Mouse (Mus musculus): Measurements from ENCODE around the gene Cdc34. TPM values are rescaled to one million over a fixed set of nuclear protein-coding genes. Genes with fewer than 3 reads are reported as not detected.

Cdc34 gene
- polyA plus RNA-seq, 1 experiment from 2014 or later = 196 TPM

GRCm38 (mm10) chr10:79712499-79713126 lies 30.6 kb downstream of the Cdc34 start:
- Histone ChIP-seq H3K27me3 (replicated peaks) (peaks cover 40% of the 10 kb centered on the region), H3K4me2 (peak overlapping the region; percentile 52), H3K9me3 (replicated peaks) (no peaks in the 10 kb centered on the region), H3K9ac (peak overlapping the region; percentile 57), H3K27ac (peak overlapping the region; percentile 92), H3K4me1 (peaks cover 80% of the 10 kb centered on the region), H3K4me3 (no peak overlapping the region), H3K36me3 (peaks cover 47% of the 10 kb centered on the region)
- whole genome bisulfite sequencing (ENCODE audit: insufficient replicate concordance) = 12% methylated on average over 4 of the region's 6 CpGs
- peak; percentile 94 for ATAC-seq

GRCm38 (mm10) chr10:79713163-79713562 lies 31.2 kb downstream of the Cdc34 start:
- H3K9ac ChIP-seq = peak overlapping the region; percentile 57
- H3K36me3 ChIP-seq = peaks cover 41% of the 10 kb centered on the region
- 25% methylated on average over 1 of the region's 1 CpGs for WGBS (ENCODE audit: insufficient replicate concordance)
- peaks cover 77% of the 10 kb centered on the region for H3K4me1 ChIP-seq
- peaks cover 46% of the 10 kb centered on the region for H3K27me3 ChIP-seq (replicated peaks)
- ATAC-seq = no peak
- no peaks in the 10 kb centered on the region for H3K9me3 ChIP-seq (replicated peaks)
- no peak overlapping the region for H3K4me3 ChIP-seq
- H3K4me2 ChIP-seq = peak overlapping the region; percentile 52
- peak overlapping the region; percentile 92 for H3K27ac ChIP-seq

DNA sequence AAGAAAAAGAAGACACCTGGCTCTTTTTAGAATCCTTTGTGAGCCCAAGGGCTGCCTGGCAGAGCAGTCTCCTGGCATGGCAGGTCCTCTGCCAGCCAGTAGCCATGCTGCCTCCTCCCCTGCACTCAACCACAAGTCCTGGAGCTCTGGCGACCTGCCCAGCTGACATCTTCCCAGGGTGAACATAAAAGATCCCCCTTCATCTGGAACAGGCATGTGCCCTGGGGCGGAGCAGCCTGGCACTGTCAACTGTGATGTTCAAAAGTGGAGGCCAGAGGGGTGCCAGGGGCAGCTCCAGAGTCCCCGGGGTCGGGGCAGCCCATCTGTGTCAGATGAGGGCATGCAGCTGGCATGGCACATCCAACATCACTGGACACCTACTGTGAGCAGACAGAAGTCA lies 33.0 kb downstream of the Cdc34 start:
- no peak overlapping the region for H3K9ac ChIP-seq
- H3K4me1 ChIP-seq = peaks cover 58% of the 10 kb centered on the region
- no peak overlapping the region for H3K4me2 ChIP-seq
- 52% methylated on average over 4 of the region's 4 CpGs for WGBS (ENCODE audit: insufficient replicate concordance)
- peaks cover 23% of the 10 kb centered on the region for H3K36me3 ChIP-seq
- H3K27ac ChIP-seq = no peak overlapping the region
- H3K9me3 ChIP-seq (replicated peaks) = no peaks in the 10 kb centered on the region
- no peak for ATAC-seq
- H3K4me3 ChIP-seq = no peak overlapping the region
- H3K27me3 ChIP-seq (replicated peaks) = peaks cover 64% of the 10 kb centered on the region

DNA sequence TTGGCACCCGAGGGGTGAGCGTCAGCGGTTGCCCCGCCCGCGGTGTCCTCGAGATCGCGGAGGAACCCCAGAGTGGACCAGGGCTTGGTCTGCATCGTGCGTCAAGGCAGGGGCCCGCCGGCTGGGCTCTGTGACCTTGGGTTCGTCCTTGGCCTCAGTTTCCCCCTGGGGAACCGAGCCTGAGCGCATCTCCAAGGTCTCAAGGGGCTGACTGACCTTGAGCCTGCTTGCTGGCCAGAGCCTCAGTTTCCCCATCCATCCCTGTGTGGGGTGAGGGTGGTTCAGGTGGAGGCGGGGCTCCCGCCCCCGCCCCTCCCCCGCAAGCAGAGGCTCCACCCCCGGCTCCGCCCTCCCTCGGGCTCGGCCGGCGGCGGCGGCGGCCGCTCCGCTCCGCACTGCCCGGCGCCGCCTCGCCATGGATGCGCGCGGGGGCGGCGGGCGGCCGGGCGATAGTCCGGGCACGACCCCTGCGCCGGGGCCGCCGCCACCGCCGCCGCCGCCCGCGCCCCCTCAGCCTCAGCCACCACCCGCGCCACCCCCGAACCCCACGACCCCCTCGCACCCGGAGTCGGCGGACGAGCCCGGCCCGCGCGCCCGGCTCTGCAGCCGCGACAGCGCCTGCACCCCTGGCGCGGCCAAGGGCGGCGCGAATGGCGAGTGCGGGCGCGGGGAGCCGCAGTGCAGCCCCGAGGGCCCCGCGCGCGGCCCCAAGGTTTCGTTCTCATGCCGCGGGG lies 34.4 kb downstream of the Cdc34 start, which contains the start of gene Hcn2:
Gene Hcn2 (plus strand): TSS at position 381 of the 734 bp plus-strand sequence.
- ATAC-seq = no peak
- peaks cover 78% of the 10 kb centered on the region for H3K27me3 ChIP-seq (replicated peaks)
- H3K9me3 ChIP-seq (replicated peaks) = no peaks in the 10 kb centered on the region
- peak within 1 kb of the TSS; percentile 66 for H3K4me3 ChIP-seq
- H3K4me1 ChIP-seq = peaks cover 44% of the 10 kb centered on the region
- peak within 1 kb of the TSS; percentile 86 for H3K4me2 ChIP-seq
- peak within 1 kb of the TSS; percentile 41; the same call in 1 of the 2 replicates for H3K9ac ChIP-seq
- H3K36me3 ChIP-seq = peaks cover 9% of the 10 kb centered on the region
- H3K27ac ChIP-seq = no peak within 1 kb of the TSS
- WGBS (ENCODE audit: insufficient replicate concordance) = 2% methylated on average over 58 of the region's 91 CpGs

DNA sequence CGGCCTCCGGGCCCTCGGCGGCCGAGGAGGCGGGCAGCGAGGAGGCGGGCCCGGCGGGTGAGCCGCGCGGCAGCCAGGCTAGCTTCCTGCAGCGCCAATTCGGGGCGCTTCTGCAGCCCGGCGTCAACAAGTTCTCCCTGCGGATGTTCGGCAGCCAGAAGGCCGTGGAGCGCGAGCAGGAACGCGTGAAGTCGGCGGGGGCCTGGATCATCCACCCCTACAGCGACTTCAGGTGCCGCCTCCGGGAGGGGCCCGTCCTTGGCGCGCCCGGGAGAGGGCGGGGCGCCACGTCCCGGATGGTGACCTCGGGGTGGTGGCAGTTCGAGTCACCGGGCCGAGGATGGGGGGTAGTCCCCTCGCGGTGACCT lies 35.0 kb downstream of the Cdc34 start:
- Histone ChIP-seq H3K27ac (no peak overlapping the region), H3K4me1 (peaks cover 39% of the 10 kb centered on the region), H3K9ac (peak overlapping the region; percentile 41; the same call in 1 of the 2 replicates), H3K9me3 (replicated peaks) (no peaks in the 10 kb centered on the region), H3K27me3 (replicated peaks) (peaks cover 84% of the 10 kb centered on the region), H3K4me2 (peak overlapping the region; percentile 86), H3K36me3 (peaks cover 3% of the 10 kb centered on the region), H3K4me3 (peak overlapping the region; percentile 66)
- WGBS (ENCODE audit: insufficient replicate concordance) = 4% methylated on average over 44 of the region's 44 CpGs
- ATAC-seq = no peak

GRCm38 (mm10) chr10:79717640-79718357 lies 35.8 kb downstream of the Cdc34 start:
- H3K9me3 ChIP-seq (replicated peaks) = no peaks in the 10 kb centered on the region
- H3K4me1 ChIP-seq = peaks cover 30% of the 10 kb centered on the region
- no peak overlapping the region for H3K27ac ChIP-seq
- H3K4me3 ChIP-seq = peak overlapping the region; percentile 66; the same call in 1 of the 2 replicates
- H3K9ac ChIP-seq = no peak overlapping the region
- H3K4me2 ChIP-seq = peak overlapping the region; percentile 86
- H3K27me3 ChIP-seq (replicated peaks) = peaks cover 92% of the 10 kb centered on the region
- WGBS (ENCODE audit: insufficient replicate concordance) = 5% methylated on average over 43 of the region's 43 CpGs
- ATAC-seq = no peak
- no peaks in the 10 kb centered on the region for H3K36me3 ChIP-seq

DNA sequence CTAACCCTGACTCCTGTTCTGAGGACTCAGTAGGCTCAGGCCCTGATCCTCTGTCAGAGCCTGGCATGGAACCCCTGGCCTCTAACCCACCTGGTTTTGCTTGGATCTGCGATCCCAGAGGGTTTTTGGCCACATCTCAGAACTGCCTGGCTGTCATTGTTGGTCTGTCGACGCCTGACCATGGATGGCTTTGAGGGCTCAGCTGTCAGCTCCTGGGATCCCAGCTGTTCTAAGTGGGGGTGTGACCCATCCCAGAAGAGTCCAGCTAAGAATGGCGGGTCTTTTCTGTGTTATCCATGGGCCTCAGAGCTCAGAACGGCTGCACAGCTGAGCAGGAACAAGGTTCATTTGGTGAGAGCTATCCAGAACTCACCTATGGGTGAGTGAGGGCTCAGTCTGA lies 39.1 kb downstream of the Cdc34 start:
- no peaks in the 10 kb centered on the region for H3K36me3 ChIP-seq
- no peak overlapping the region for H3K4me3 ChIP-seq
- 46% methylated on average over 5 of the region's 5 CpGs for WGBS (ENCODE audit: insufficient replicate concordance)
- H3K27ac ChIP-seq = no peak overlapping the region
- no peak overlapping the region for H3K4me2 ChIP-seq
- ATAC-seq = no peak
- peaks cover 81% of the 10 kb centered on the region for H3K27me3 ChIP-seq (replicated peaks)
- peaks cover 18% of the 10 kb centered on the region for H3K4me1 ChIP-seq
- H3K9ac ChIP-seq = no peak overlapping the region
- H3K9me3 ChIP-seq (replicated peaks) = no peaks in the 10 kb centered on the region

GRCm38 (mm10) chr10:79723047-79723446 lies 41.1 kb downstream of the Cdc34 start:
- Histone ChIP-seq H3K36me3 (no peaks in the 10 kb centered on the region), H3K9me3 (replicated peaks) (0 out of 2 replicates have a peak, but pooled peaks cover 6% of the 10 kb centered on the region), H3K4me2 (no peak overlapping the region), H3K27ac (no peak overlapping the region), H3K9ac (no peak overlapping the region), H3K4me1 (no peaks in the 10 kb centered on the region), H3K27me3 (replicated peaks) (peaks cover 71% of the 10 kb centered on the region), H3K4me3 (no peak overlapping the region)
- 57% methylated on average over 6 of the region's 6 CpGs for WGBS (ENCODE audit: insufficient replicate concordance)
- ATAC-seq = no peak

DNA sequence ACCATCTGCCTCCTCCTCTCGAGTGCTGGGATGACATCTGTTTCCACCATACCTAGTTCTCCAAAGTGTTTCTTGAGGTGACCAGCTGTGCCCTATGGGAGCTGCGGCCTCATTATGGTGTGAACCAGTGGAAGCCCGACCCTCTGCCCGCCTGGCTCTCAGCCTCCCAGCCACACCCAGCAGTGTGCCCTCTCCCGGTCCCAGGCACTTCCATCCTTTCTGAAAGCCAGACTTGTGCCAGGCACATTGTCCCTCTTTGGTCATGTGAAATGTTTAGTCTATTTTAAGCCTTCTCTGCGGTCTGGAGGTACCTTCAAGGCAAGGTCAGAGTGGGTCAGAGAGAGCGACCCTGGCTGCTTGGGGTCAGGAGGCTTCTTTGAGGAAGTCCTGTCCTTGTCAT lies 41.7 kb downstream of the Cdc34 start:
- WGBS (ENCODE audit: insufficient replicate concordance) = 62% methylated on average over 7 of the region's 7 CpGs
- Histone ChIP-seq H3K36me3 (no peaks in the 10 kb centered on the region), H3K4me3 (no peak overlapping the region), H3K27ac (no peak overlapping the region), H3K9me3 (replicated peaks) (0 out of 2 replicates have a peak, but pooled peaks cover 6% of the 10 kb centered on the region), H3K9ac (no peak overlapping the region), H3K4me2 (no peak overlapping the region), H3K4me1 (no peaks in the 10 kb centered on the region), H3K27me3 (replicated peaks) (peaks cover 71% of the 10 kb centered on the region)
- ATAC-seq = no peak

- Histone ChIP-seq H3K27me3 (replicated peaks) (peaks cover 56% of the 10 kb centered on the region), H3K9ac (no peak overlapping the region), H3K36me3 (no peaks in the 10 kb centered on the region), H3K4me2 (no peak overlapping the region), H3K4me1 (no peaks in the 10 kb centered on the region), H3K4me3 (no peak overlapping the region), H3K27ac (no peak overlapping the region), H3K9me3 (replicated peaks) (0 out of 2 replicates have a peak, but pooled peaks cover 6% of the 10 kb centered on the region)
- ATAC-seq = peak; percentile 69; the same call in 1 of the 2 replicates
- WGBS (ENCODE audit: insufficient replicate concordance) = 29% methylated on average over 11 of the region's 11 CpGs
Measured at GRCm38 (mm10) chr10:79726090-79726489, 44.1 kb downstream of the Cdc34 start.

- H3K4me1 ChIP-seq = no peaks in the 10 kb centered on the region
- H3K4me3 ChIP-seq = no peak overlapping the region
- H3K27me3 ChIP-seq (replicated peaks) = peaks cover 32% of the 10 kb centered on the region
- H3K9ac ChIP-seq = no peak overlapping the region
- no peak overlapping the region for H3K27ac ChIP-seq
- ATAC-seq = no peak
- peaks cover 1% of the 10 kb centered on the region for H3K36me3 ChIP-seq
- H3K9me3 ChIP-seq (replicated peaks) = 0 out of 2 replicates have a peak, but pooled peaks cover 6% of the 10 kb centered on the region
- H3K4me2 ChIP-seq = no peak overlapping the region
- 58% methylated on average over 28 of the region's 28 CpGs for WGBS (ENCODE audit: insufficient replicate concordance)
Measured at GRCm38 (mm10) chr10:79728323-79729249, 46.6 kb downstream of the Cdc34 start.

All from liver, embryonic 12.5 days (tissue).